9 mouse cellular contexts compared by ENCODE assay signal in the genomic region with DNA sequence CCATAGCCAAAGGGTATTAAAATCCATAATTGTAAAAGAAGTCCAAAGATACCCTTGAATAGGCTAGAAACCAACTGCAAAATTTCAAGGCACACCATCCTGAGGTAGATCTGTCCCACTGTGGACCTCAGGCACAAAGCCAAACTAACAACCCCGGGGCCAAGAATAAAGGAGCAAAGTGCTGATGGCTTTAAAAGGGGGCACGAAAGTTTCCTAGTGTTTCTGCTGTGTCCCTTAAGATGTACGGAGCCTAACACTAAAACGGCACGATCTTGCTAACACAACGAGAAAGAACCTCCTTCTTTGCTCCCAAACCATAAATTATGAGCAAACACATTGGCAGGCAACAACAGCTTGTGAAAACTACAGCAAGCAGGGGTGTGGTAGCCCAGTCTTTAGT. TPM values are rescaled to one million over a fixed set of nuclear protein-coding genes. Genes with fewer than 3 reads are reported as not detected.
DNase-seq lines count a peak whose midpoint lies in the region; ATAC-seq and TF ChIP-seq lines count a peak whose summit lies in the region.
"Had no signal": no experiment of that assay in that cellular context is flagged by ENCODE, and none has a peak within 500 bp of the region (broad histone marks: within the 10 kb centered on the region; RNA-seq: fewer than 3 reads in every experiment).

No protein-coding gene starts in this region.

- intact Hi-C loops in gastrocnemius, adult 2 months (cut with DNase I): no loop called here
- intact Hi-C loops in left cerebral cortex, postnatal 14 days (cut with DNase I): no loop called here

- 0 out of 2 replicates have a peak, but pooled peaks cover 5% of the 10 kb centered on the region for H3K36me3 ChIP-seq in lung, embryonic 14.5 days (ENCODE audit: insufficient read depth)
- H3K36me3 ChIP-seq in neural tube, embryonic 14.5 days (ENCODE audit: control insufficient read depth, insufficient read depth, low read length): no peaks in the 10 kb centered on the region

- ATAC-seq in lung, embryonic 14.5 days (ENCODE audit: insufficient read depth): no peak
- no peak for ATAC-seq in neural tube, embryonic 14.5 days (ENCODE audit: low read depth)
- ATAC-seq in inflammation-experienced regulatory T-cells, adult 6 months: no peak

- peak overlapping the region; percentile 99; the same call in 1 of the 2 replicates for H3K27ac ChIP-seq in gastrocnemius, adult 2 months
- no peak overlapping the region for H3K27ac ChIP-seq in lung, embryonic 14.5 days (ENCODE audit: low read depth)
- no peak overlapping the region for H3K27ac ChIP-seq in neural tube, embryonic 14.5 days (ENCODE audit: low read depth, low read length)

- H3K4me2 ChIP-seq in lung, embryonic 14.5 days: peak overlapping the region; percentile 94
- peak overlapping the region; percentile 92; the same call in 1 of the 2 replicates for H3K4me2 ChIP-seq in neural tube, embryonic 14.5 days (ENCODE audit: low read depth, low read length)

- no peaks in the 10 kb centered on the region for H3K27me3 ChIP-seq in lung, embryonic 14.5 days (ENCODE audit: insufficient read depth, low read length)
- no peaks in the 10 kb centered on the region for H3K27me3 ChIP-seq in neural tube, embryonic 14.5 days (ENCODE audit: control insufficient read depth, insufficient read depth, low read length)

- no peak for DNase-seq in gastrocnemius, adult 2 months
- DNase-seq in gastrocnemius, adult 18-20 months (ENCODE audit: low spot score): no peak
- peak; percentile 13 for DNase-seq in lung, embryonic 14.5 days
- DNase-seq in lung, postnatal 4 days: no peak
- peak; percentile 44 to 54 for DNase-seq in kidney, postnatal 36 days
- no peak for DNase-seq in left cerebral cortex, postnatal 14 days (ENCODE audit: low spot score in 2 of 2)

- peak overlapping the region; percentile 96 for H3K4me3 ChIP-seq in gastrocnemius, adult 2 months
- H3K4me3 ChIP-seq in lung, embryonic 14.5 days (ENCODE audit: low read depth, low read length): peak overlapping the region; percentile 71; the same call in 1 of the 2 replicates
- no peak overlapping the region for H3K4me3 ChIP-seq in neural tube, embryonic 14.5 days (ENCODE audit: low read depth, low read length)

- no peaks in the 10 kb centered on the region; the same call in 1 of the 2 replicates for H3K4me1 ChIP-seq in lung, embryonic 14.5 days (ENCODE audit: insufficient read depth)
- 0 out of 2 replicates have a peak, but pooled peaks cover 6% of the 10 kb centered on the region for H3K4me1 ChIP-seq in neural tube, embryonic 14.5 days (ENCODE audit: control insufficient read depth, insufficient read depth, low read length)

- no peak for TF ChIP-seq CTCF in gastrocnemius, adult 2 months (IDR thresholded peaks at IDR 0.05)
- TF ChIP-seq CTCF in lung, embryonic 14.5 days (IDR thresholded peaks at IDR 0.05; ENCODE audit: low read depth): no peak

- 48% methylated on average over 6 of the region's 6 CpGs for WGBS in lung, embryonic 14.5 days
- 38% methylated on average over 6 of the region's 6 CpGs for WGBS in neural tube, embryonic 14.5 days

- H3K9me3 ChIP-seq in lung, embryonic 14.5 days (ENCODE audit: low read depth, low read length): no peaks in the 10 kb centered on the region
- H3K9me3 ChIP-seq in neural tube, embryonic 14.5 days (ENCODE audit: control insufficient read depth, low read length): no peaks in the 10 kb centered on the region

- H3K9ac ChIP-seq in lung, embryonic 14.5 days: no peak overlapping the region
- no peak overlapping the region for H3K9ac ChIP-seq in neural tube, embryonic 14.5 days (replicated peaks; ENCODE audit: low read depth, low read length)

RNA-seq across cellular contexts. Expression of gene Mcur1, which starts 1.6 kb away (rescaled TPM):
- total RNA-seq in gastrocnemius, adult 2 months (2021): 10 to 100 TPM; 30.4 to 36.1 TPM
- total RNA-seq in gastrocnemius, adult 18-20 months (2021): 10 to 100 TPM; 30.3 to 31.7 TPM
- polyA plus RNA-seq in lung, embryonic 14.5 days (2014; fragmentation: Nextera tagmentation; extraction: Ambion mirVana): 17.3 and 18.9 TPM in 2 replicates
- 8.6 and 9.9 TPM in 2 replicates for polyA plus RNA-seq in neural tube, embryonic 14.5 days (2014; fragmentation: Nextera tagmentation; extraction: Ambion mirVana)
- 10 to 100 TPM; 12.5 to 14.6 TPM for total RNA-seq in left cerebral cortex, postnatal 14 days (2021)
- polyA plus RNA-seq in inflammation-experienced regulatory T-cells, adult 6 months (2017; shearing (Covaris generic)): 10 to 100 TPM in 2 of 3 experiments, 1 to 10 TPM in 1; 7.1 to 19.0 (median 17.0) TPM

RNA-seq across cellular contexts. Expression of gene Rnf182, which starts 57.2 kb away (rescaled TPM):
- total RNA-seq in gastrocnemius, adult 2 months (2021): under 1 TPM in 1 of 2 experiments, not detected in 1; 0.08 TPM
- not detected for total RNA-seq in gastrocnemius, adult 18-20 months (2021)
- 3.6 and 6.4 TPM in 2 replicates for polyA plus RNA-seq in lung, embryonic 14.5 days (2014; fragmentation: Nextera tagmentation; extraction: Ambion mirVana)
- polyA plus RNA-seq in neural tube, embryonic 14.5 days (2014; fragmentation: Nextera tagmentation; extraction: Ambion mirVana): 27.5 and 35.1 TPM in 2 replicates
- 1 to 10 TPM; 6.3 to 7.6 TPM for total RNA-seq in left cerebral cortex, postnatal 14 days (2021)
- polyA plus RNA-seq in inflammation-experienced regulatory T-cells, adult 6 months (2017; shearing (Covaris generic)): not detected
- total RNA-seq: monocyte, adult 5-6 weeks had no signal

Comparison
In these comparisons a context has a peak if more than half of its experiments do, and no peak if none do; other contexts are left out.
1. DNase-seq: peak in lung, embryonic 14.5 days (single experiment) and kidney, postnatal 36 days (2 of 2); none in gastrocnemius, adult 2 months (single experiment), gastrocnemius, adult 18-20 months (single experiment), lung, postnatal 4 days (0 of 2) and left cerebral cortex, postnatal 14 days (0 of 2).
2. RNA of gene Rnf182, which starts 57.2 kb away (total RNA-seq): 6.3 to 7.6 TPM in left cerebral cortex, postnatal 14 days; 0.08 TPM in gastrocnemius, adult 2 months and not detected in gastrocnemius, adult 18-20 months; every median in the first group is over 4 times any median in the second.